Mouse (Mus musculus) bone marrow, adult 2 months (tissue): Measurements from ENCODE around the gene Ankrd36.

Experiments
- CTCF ChIP-seq: fragments of 200-500 bp; IDR thresholded peaks from 2 replicates; pipeline ENCODE4 v1.5.1; 2011; ENCODE audit warnings: low read length, control low read depth; ENCODE audit not compliant: control insufficient read depth, insufficient read depth
- POLR2A ChIP-seq: fragments of 200-500 bp; IDR thresholded peaks from 2 replicates; pipeline ENCODE4 v1.6.1; 2011; ENCODE audit warnings: low read depth, mild to moderate bottlenecking, control low read depth, low read length, borderline replicate concordance; ENCODE audit not compliant: control insufficient read depth

- TF ChIP-seq POLR2A: no peak
- no peak for TF ChIP-seq CTCF
These were observed 27.3 kb downstream of the Ankrd36 start for GRCm38 (mm10) chr11:5596756-5597155.
